Mouse (Mus musculus) small intestine, adult 2 months (tissue): ENCODE measurements around the gene Nkrf.

Source experiments
- CTCF ChIP-seq: fragments of 200-500 bp; IDR thresholded peaks from 2 replicates; pipeline ENCODE4 v1.5.1; 2012; ENCODE audit warnings: low read depth, mild to moderate bottlenecking, control low read depth, inconsistent platforms, low read length, moderate library complexity, mixed read lengths; ENCODE audit not compliant: insufficient replicate concordance, insufficient read length; ENCODE audit errors: extremely low read depth
- POLR2A ChIP-seq: fragments of 200-500 bp; IDR thresholded peaks from 2 replicates; pipeline ENCODE4 v1.6.1; 2012; ENCODE audit warnings: low read depth, mild to moderate bottlenecking, control low read depth, inconsistent platforms, low read length, moderate library complexity

DNA sequence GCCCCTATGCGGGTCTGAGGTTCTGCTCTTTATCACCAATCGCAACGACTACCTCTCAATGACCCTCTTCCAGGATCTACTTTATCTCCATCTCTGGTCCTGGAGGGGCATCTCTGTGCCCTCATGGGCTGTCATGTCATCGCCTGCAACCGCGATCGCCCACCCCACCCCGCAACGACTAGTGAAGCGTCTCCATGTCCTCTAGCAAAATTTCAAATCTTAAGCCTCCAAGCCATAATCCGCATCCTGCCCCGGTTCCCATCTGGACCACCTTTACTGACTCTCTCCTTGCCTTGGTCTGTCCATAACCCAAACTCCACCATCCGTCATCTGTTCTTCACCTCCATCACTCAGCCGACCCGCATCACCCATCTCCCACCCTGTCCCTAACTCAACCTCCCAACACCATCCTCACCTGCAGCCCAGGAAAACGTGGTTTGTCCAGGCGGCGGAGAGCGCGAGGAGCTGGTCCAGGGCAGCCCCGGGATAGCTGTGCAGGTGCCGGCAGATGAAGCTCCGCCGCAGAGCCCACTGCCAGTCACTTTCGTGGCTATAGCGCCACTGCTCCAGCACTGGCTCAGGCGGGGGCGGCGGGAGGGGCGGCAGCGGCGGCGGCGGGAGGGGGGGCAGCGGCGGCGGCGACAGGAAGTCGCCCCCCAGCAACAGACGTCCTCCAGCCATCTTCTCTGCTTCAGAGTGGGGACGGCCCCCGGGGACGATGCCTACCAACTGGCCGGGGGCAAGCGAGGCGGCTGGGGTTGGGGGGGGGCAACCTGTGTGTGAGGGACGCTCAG lies at the start of gene Nkrf:
- TF ChIP-seq POLR2A, result no peak
- no peak for TF ChIP-seq CTCF
